Mouse (Mus musculus) kidney, postnatal 25 days (tissue): ENCODE data around the gene Tor1aip2.

Experiments
- DNase-seq, 2 experiments: peaks; one replicate each; pipeline ENCODE4 v3.0.0; 2021; ENCODE audit warnings: mixed read lengths in 2 of 2

The Tor1aip2 gene

GRCm38 (mm10) chr1:156111728-156112127, 76.5 kb downstream of the Tor1aip2 start:
- DNase-seq, result no peak

- DNase-seq, result no peak
Observed at GRCm38 (mm10) chr1:156112142-156112541, 76.9 kb downstream of the Tor1aip2 start.

GRCm38 (mm10) chr1:156113884-156114499, 78.8 kb downstream of the Tor1aip2 start:
- no peak for DNase-seq

- no peak for DNase-seq
Observed at GRCm38 (mm10) chr1:156116770-156117169, 81.6 kb downstream of the Tor1aip2 start.
